Mouse (Mus musculus): Measurements from ENCODE around the gene Gm10037. TPM values are rescaled to one million over a fixed set of nuclear protein-coding genes. Genes with fewer than 3 reads are reported as not detected.
A peak's percentile ranks its signal among the peaks of the same experiment; 100 is the strongest.
"Not testable (repeated sequence)": the region's sequence is repeated elsewhere in the genome, so short reads cannot be mapped to it uniquely, and the experiment has no call there.

The Gm10037 gene
- 5.0 and 6.1 TPM in 2 replicates for polyA plus RNA-seq (2014; fragmentation: Nextera tagmentation; extraction: Ambion mirVana)

GRCm38 (mm10) chr13:67830911-67831336 is at the start of gene Gm10037:
Gm10037 (plus strand) TSS chr13:67831106.
- Histone ChIP-seq H3K36me3 (ENCODE audit: control insufficient read depth, insufficient read depth, low read length) (peaks cover 11% of the 10 kb centered on the region), H3K4me3 (replicated peaks; ENCODE audit: low read depth, low read length) (peak within 1 kb of the TSS; percentile 58), H3K9ac (replicated peaks; ENCODE audit: low read length) (peak within 1 kb of the TSS; percentile 73), H3K4me2 (ENCODE audit: low read length) (peak within 1 kb of the TSS; percentile 69), H3K4me1 (ENCODE audit: control insufficient read depth, insufficient read depth, low read length) (no peaks in the 10 kb centered on the region), H3K27me3 (ENCODE audit: control insufficient read depth, insufficient read depth, low read length) (no peaks in the 10 kb centered on the region), H3K27ac (replicated peaks; ENCODE audit: low read depth, low read length) (no peak within 1 kb of the TSS), H3K9me3 (ENCODE audit: control insufficient read depth, low read length) (peaks cover 8% of the 10 kb centered on the region)
- WGBS: 2% methylated on average over 14 of the region's 14 CpGs
- ATAC-seq (ENCODE audit: low FRiP score, low TSS enrichment) (peak; percentile 81), DNase-seq (peak; percentile 92)

GRCm38 (mm10) chr13:67791921-67792455 is 38.9 kb upstream of the Gm10037 start:
- Histone ChIP-seq H3K4me2 (ENCODE audit: low read length) (no peak overlapping the region), H3K27ac (replicated peaks; ENCODE audit: low read depth, low read length) (no peak overlapping the region), H3K4me1 (ENCODE audit: control insufficient read depth, insufficient read depth, low read length) (no peaks in the 10 kb centered on the region), H3K27me3 (ENCODE audit: control insufficient read depth, insufficient read depth, low read length) (no peaks in the 10 kb centered on the region), H3K36me3 (ENCODE audit: control insufficient read depth, insufficient read depth, low read length) (0 out of 2 replicates have a peak, but pooled peaks cover 4% of the 10 kb centered on the region), H3K4me3 (replicated peaks; ENCODE audit: low read depth, low read length) (no peak overlapping the region), H3K9ac (replicated peaks; ENCODE audit: low read length) (no peak overlapping the region), H3K9me3 (ENCODE audit: control insufficient read depth, low read length) (0 out of 2 replicates have a peak, but pooled peaks cover 4% of the 10 kb centered on the region)
- DNase-seq (no peak), ATAC-seq (ENCODE audit: low FRiP score, low TSS enrichment) (no peak)
- 95% methylated on average over 10 of the region's 10 CpGs for WGBS

- no peaks in the 10 kb centered on the region for H3K27me3 ChIP-seq (ENCODE audit: control insufficient read depth, insufficient read depth, low read length)
- no peak overlapping the region for H3K4me3 ChIP-seq (replicated peaks; ENCODE audit: low read depth, low read length)
- no peak overlapping the region for H3K27ac ChIP-seq (replicated peaks; ENCODE audit: low read depth, low read length)
- ATAC-seq (ENCODE audit: low FRiP score, low TSS enrichment) (no peak), DNase-seq (no peak)
- H3K9me3 ChIP-seq (ENCODE audit: control insufficient read depth, low read length): no peaks in the 10 kb centered on the region
- no peak overlapping the region for H3K4me2 ChIP-seq (ENCODE audit: low read length)
- H3K36me3 ChIP-seq (ENCODE audit: control insufficient read depth, insufficient read depth, low read length): no peaks in the 10 kb centered on the region
- no peak overlapping the region for H3K9ac ChIP-seq (replicated peaks; ENCODE audit: low read length)
- H3K4me1 ChIP-seq (ENCODE audit: control insufficient read depth, insufficient read depth, low read length): no peaks in the 10 kb centered on the region
- 69% methylated on average over 3 of the region's 3 CpGs for whole genome bisulfite sequencing
Observed at GRCm38 (mm10) chr13:67798618-67799017, 32.3 kb upstream of the Gm10037 start.

GRCm38 (mm10) chr13:67799151-67799550 is 31.8 kb upstream of the Gm10037 start:
- WGBS: 89% methylated on average over 3 of the region's 3 CpGs
- H3K27ac ChIP-seq (replicated peaks; ENCODE audit: low read depth, low read length); H3K9me3 ChIP-seq (ENCODE audit: control insufficient read depth, low read length); H3K36me3 ChIP-seq (ENCODE audit: control insufficient read depth, insufficient read depth, low read length); ATAC-seq (ENCODE audit: low FRiP score, low TSS enrichment); DNase-seq; H3K9ac ChIP-seq (replicated peaks; ENCODE audit: low read length); H3K4me2 ChIP-seq (ENCODE audit: low read length); H3K4me1 ChIP-seq (ENCODE audit: control insufficient read depth, insufficient read depth, low read length); H3K4me3 ChIP-seq (replicated peaks; ENCODE audit: low read depth, low read length); H3K27me3 ChIP-seq (ENCODE audit: control insufficient read depth, insufficient read depth, low read length): not testable (repeated sequence)

GRCm38 (mm10) chr13:67811651-67812210 is 19.2 kb upstream of the Gm10037 start:
- no peaks in the 10 kb centered on the region for H3K36me3 ChIP-seq (ENCODE audit: control insufficient read depth, insufficient read depth, low read length)
- no peak overlapping the region for H3K4me3 ChIP-seq (replicated peaks; ENCODE audit: low read depth, low read length)
- H3K4me1 ChIP-seq (ENCODE audit: control insufficient read depth, insufficient read depth, low read length): no peaks in the 10 kb centered on the region
- WGBS: 52% methylated on average over 1 of the region's 1 CpGs
- H3K27me3 ChIP-seq (ENCODE audit: control insufficient read depth, insufficient read depth, low read length): no peaks in the 10 kb centered on the region
- H3K9ac ChIP-seq (replicated peaks; ENCODE audit: low read length): no peak overlapping the region
- no peaks in the 10 kb centered on the region for H3K9me3 ChIP-seq (ENCODE audit: control insufficient read depth, low read length)
- ATAC-seq (ENCODE audit: low FRiP score, low TSS enrichment) (no peak), DNase-seq (no peak)
- H3K4me2 ChIP-seq (ENCODE audit: low read length): no peak overlapping the region
- no peak overlapping the region for H3K27ac ChIP-seq (replicated peaks; ENCODE audit: low read depth, low read length)

- H3K4me3 ChIP-seq (replicated peaks; ENCODE audit: low read depth, low read length): peak overlapping the region; percentile 71
- no peaks in the 10 kb centered on the region for H3K27me3 ChIP-seq (ENCODE audit: control insufficient read depth, insufficient read depth, low read length)
- no peaks in the 10 kb centered on the region for H3K4me1 ChIP-seq (ENCODE audit: control insufficient read depth, insufficient read depth, low read length)
- 75% methylated on average over 8 of the region's 8 CpGs for WGBS
- H3K9ac ChIP-seq (replicated peaks; ENCODE audit: low read length): no peak overlapping the region; the same call in 1 of the 2 replicates
- peak overlapping the region; percentile 51 for H3K4me2 ChIP-seq (ENCODE audit: low read length)
- peak; percentile 28 for ATAC-seq (ENCODE audit: low FRiP score, low TSS enrichment)
- peak overlapping the region; percentile 81; the same call in 1 of the 2 replicates for H3K27ac ChIP-seq (replicated peaks; ENCODE audit: low read depth, low read length)
- peaks cover 5% of the 10 kb centered on the region; the same call in 1 of the 2 replicates for H3K9me3 ChIP-seq (ENCODE audit: control insufficient read depth, low read length)
- no peak for DNase-seq
- no peaks in the 10 kb centered on the region for H3K36me3 ChIP-seq (ENCODE audit: control insufficient read depth, insufficient read depth, low read length)
Observed at GRCm38 (mm10) chr13:67812961-67813709, 17.8 kb upstream of the Gm10037 start.

GRCm38 (mm10) chr13:67813710-67814660 is 16.9 kb upstream of the Gm10037 start, which contains the start of gene Zfp273:
Zfp273 (plus strand) TSS chr13:67813740.
- DNase-seq: peak; percentile 92
- Histone ChIP-seq H3K4me1 (ENCODE audit: control insufficient read depth, insufficient read depth, low read length) (no peaks in the 10 kb centered on the region), H3K4me2 (ENCODE audit: low read length) (peak within 1 kb of the TSS; percentile 51), H3K36me3 (ENCODE audit: control insufficient read depth, insufficient read depth, low read length) (0 out of 2 replicates have a peak, but pooled peaks cover 7% of the 10 kb centered on the region), H3K9ac (replicated peaks; ENCODE audit: low read length) (peak within 1 kb of the TSS; percentile 71), H3K27me3 (ENCODE audit: control insufficient read depth, insufficient read depth, low read length) (no peaks in the 10 kb centered on the region), H3K9me3 (ENCODE audit: control insufficient read depth, low read length) (peaks cover 13% of the 10 kb centered on the region), H3K4me3 (replicated peaks; ENCODE audit: low read depth, low read length) (peak within 1 kb of the TSS; percentile 71), H3K27ac (replicated peaks; ENCODE audit: low read depth, low read length) (peak within 1 kb of the TSS; percentile 81)
- WGBS: 4% methylated on average over 31 of the region's 31 CpGs
- ATAC-seq (ENCODE audit: low FRiP score, low TSS enrichment): peak; percentile 97

- no peak for DNase-seq
- Histone ChIP-seq H3K36me3 (ENCODE audit: control insufficient read depth, insufficient read depth, low read length) (peaks cover 13% of the 10 kb centered on the region; the same call in 1 of the 2 replicates), H3K27me3 (ENCODE audit: control insufficient read depth, insufficient read depth, low read length) (no peaks in the 10 kb centered on the region), H3K4me3 (replicated peaks; ENCODE audit: low read depth, low read length) (no peak overlapping the region), H3K9me3 (ENCODE audit: control insufficient read depth, low read length) (peaks cover 26% of the 10 kb centered on the region), H3K4me2 (ENCODE audit: low read length) (no peak overlapping the region), H3K9ac (replicated peaks; ENCODE audit: low read length) (no peak overlapping the region), H3K4me1 (ENCODE audit: control insufficient read depth, insufficient read depth, low read length) (no peaks in the 10 kb centered on the region), H3K27ac (replicated peaks; ENCODE audit: low read depth, low read length) (no peak overlapping the region)
- 98% methylated on average over 1 of the region's 1 CpGs for WGBS
- ATAC-seq (ENCODE audit: low FRiP score, low TSS enrichment): no peak
Observed at GRCm38 (mm10) chr13:67818636-67819035, 12.3 kb upstream of the Gm10037 start.
